Mouse (Mus musculus): ENCODE measurements at regions not wholly inside any gene's neighbourhood (a gene's known extent, or its start where the extent isn't known, plus 50 kb on each side); places are given as distances from the start of the nearest gene placed in this dataset.

DNA sequence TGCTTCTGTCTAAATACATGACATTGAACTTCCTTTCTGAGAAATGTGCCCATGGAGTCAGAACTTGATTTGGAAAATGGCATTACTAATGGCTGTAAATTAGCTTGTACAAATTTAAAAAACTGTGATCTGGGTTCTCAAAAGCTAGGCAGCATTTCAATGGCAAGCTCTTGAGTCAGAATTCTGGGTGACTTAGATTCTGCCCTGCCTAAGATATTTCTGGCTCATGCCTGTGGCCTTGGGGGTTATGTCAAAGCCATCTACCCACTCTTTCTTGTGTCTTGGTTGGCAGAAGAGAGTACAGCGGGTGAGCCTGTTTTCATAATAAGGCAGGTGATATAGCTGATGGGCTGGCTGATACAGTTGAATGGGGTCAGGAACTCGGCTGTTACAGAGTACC, 404.4 kb upstream of the Clnk start:
- TF ChIP-seq JUN (IDR thresholded peaks at IDR 0.05; ENCODE audit: insufficient read depth, low read depth, low read length): no peak
- TF ChIP-seq CTCF (conservative IDR thresholded peaks at IDR 0.05 in 1 of 2, IDR thresholded peaks at IDR 0.05 in 1 of 2; ENCODE audit: low read depth in 2 of 2, low read length in 2 of 2): no peak
- TF ChIP-seq POLR2A (IDR thresholded peaks at IDR 0.05; ENCODE audit: low read depth, low read length): no peak
- TF ChIP-seq ZNF384 (IDR thresholded peaks at IDR 0.05; ENCODE audit: low read depth, low read length): no peak
- TF ChIP-seq BHLHE40 (IDR thresholded peaks at IDR 0.05; ENCODE audit: low read depth, low read length): no peak
- no peak for TF ChIP-seq UBTF (IDR thresholded peaks at IDR 0.05; ENCODE audit: low read depth, low read length)
- TF ChIP-seq MAX (IDR thresholded peaks at IDR 0.05; ENCODE audit: low read length): no peak
- no peak for TF ChIP-seq E2F4 (IDR thresholded peaks at IDR 0.05; ENCODE audit: insufficient replicate concordance, low read depth, low read length)
- no peak for TF ChIP-seq SIN3A (IDR thresholded peaks at IDR 0.05; ENCODE audit: low read length)
- no peak for TF ChIP-seq EP300 (IDR thresholded peaks at IDR 0.05; ENCODE audit: low read length)
